Mouse (Mus musculus): Measurements from ENCODE around the gene Elf2.

The Elf2 gene

GRCm38 (mm10) chr3:51233918-51234751 is 106.3 kb downstream of the Elf2 start:
- in situ Hi-C loops (cut with MboI, MseI): loop anchor here (5.0 kb wide), 2 partner anchors 103 to 968 kb away; no protein-coding TSS in a partner anchor

- in situ Hi-C loops (cut with MboI, MseI): loop anchor here (5.0 kb wide), 2 partner anchors 104 to 969 kb away; no protein-coding TSS in a partner anchor
These were observed 107.0 kb downstream of the Elf2 start for GRCm38 (mm10) chr3:51233474-51233873.

GRCm38 (mm10) chr3:51232205-51232910 is 108.1 kb downstream of the Elf2 start:
- in situ Hi-C loops (cut with MboI, MseI): loop anchor here (5.0 kb wide), 2 partner anchors 105 to 970 kb away; no protein-coding TSS in a partner anchor

- in situ Hi-C loops (cut with MboI, MseI): loop anchor here (5.0 kb wide), 2 partner anchors 106 to 971 kb away; no protein-coding TSS in a partner anchor
These were observed 109.0 kb downstream of the Elf2 start for GRCm38 (mm10) chr3:51231499-51231898.

GRCm38 (mm10) chr3:51230886-51231285 is 109.6 kb downstream of the Elf2 start:
- in situ Hi-C loops (cut with MboI, MseI): loop anchor here (5.0 kb wide), 2 partner anchors 106 to 971 kb away; no protein-coding TSS in a partner anchor

GRCm38 (mm10) chr3:51230146-51230835 is 110.2 kb downstream of the Elf2 start:
- in situ Hi-C loops (cut with MboI, MseI): loop anchor here (5.0 kb wide), 2 partner anchors 107 to 972 kb away; no protein-coding TSS in a partner anchor

- in situ Hi-C loops (cut with MboI, MseI): no loop called here
These were observed 111.2 kb downstream of the Elf2 start for GRCm38 (mm10) chr3:51229226-51229625.

GRCm38 (mm10) chr3:51228821-51229205 is 111.7 kb downstream of the Elf2 start:
- in situ Hi-C loops (cut with MboI, MseI): no loop called here

GRCm38 (mm10) chr3:51228038-51228820 is 112.2 kb downstream of the Elf2 start:
- in situ Hi-C loops (cut with MboI, MseI): no loop called here

GRCm38 (mm10) chr3:51226601-51227000 is 113.9 kb downstream of the Elf2 start:
- in situ Hi-C loops (cut with MboI, MseI): no loop called here

GRCm38 (mm10) chr3:51225979-51226378 is 114.5 kb downstream of the Elf2 start:
- in situ Hi-C loops (cut with MboI, MseI): no loop called here

- in situ Hi-C loops (cut with MboI, MseI): no loop called here
These were observed 115.2 kb downstream of the Elf2 start for GRCm38 (mm10) chr3:51225226-51225750.

- in situ Hi-C loops (cut with MboI, MseI): no loop called here
These were observed 115.9 kb downstream of the Elf2 start, which contains the start of gene Noct for GRCm38 (mm10) chr3:51224363-51225225. TSS of gene Noct (plus strand) at chr3:51224447.

- in situ Hi-C loops (cut with MboI, MseI): no loop called here
These were observed 116.9 kb downstream of the Elf2 start for GRCm38 (mm10) chr3:51223556-51223955.

- in situ Hi-C loops (cut with MboI, MseI): no loop called here
These were observed 117.5 kb downstream of the Elf2 start for GRCm38 (mm10) chr3:51222834-51223460.

GRCm38 (mm10) chr3:51222302-51222701 is 118.2 kb downstream of the Elf2 start:
- in situ Hi-C loops (cut with MboI, MseI): no loop called here

GRCm38 (mm10) chr3:51221847-51222246 is 118.6 kb downstream of the Elf2 start:
- in situ Hi-C loops (cut with MboI, MseI): no loop called here

GRCm38 (mm10) chr3:51220846-51221245 is 119.6 kb downstream of the Elf2 start:
- in situ Hi-C loops (cut with MboI, MseI): no loop called here

GRCm38 (mm10) chr3:51219213-51219612 is 121.2 kb downstream of the Elf2 start:
- in situ Hi-C loops (cut with MboI, MseI): no loop called here
